Comparison of ENCODE assay signal across 8 mouse cellular contexts in genomic region chr5:135169479-135169878, GRCm38 (mm10). TPM values are rescaled to one million over a fixed set of nuclear protein-coding genes. Genes with fewer than 3 reads are reported as not detected.
A peak's percentile ranks its signal among the peaks of the same experiment; 100 is the strongest.
DNase-seq lines count a peak whose midpoint lies in the region; ATAC-seq lines count a peak whose summit lies in the region.

No protein-coding gene starts in this region.

- no peaks in the 10 kb centered on the region for H3K27me3 ChIP-seq in heart, embryonic 15.5 days
- no peaks in the 10 kb centered on the region for H3K27me3 ChIP-seq in hindbrain, embryonic 11.5 days (ENCODE audit: control insufficient read depth, insufficient read depth, low read length)
- no peaks in the 10 kb centered on the region for H3K27me3 ChIP-seq in midbrain, embryonic 13.5 days

- H3K9me3 ChIP-seq in heart, embryonic 15.5 days (replicated peaks) = no peaks in the 10 kb centered on the region
- no peaks in the 10 kb centered on the region for H3K9me3 ChIP-seq in hindbrain, embryonic 11.5 days (ENCODE audit: control insufficient read depth, low read length)
- no peaks in the 10 kb centered on the region for H3K9me3 ChIP-seq in midbrain, embryonic 13.5 days

- H3K36me3 ChIP-seq in heart, embryonic 15.5 days = peaks cover 30% of the 10 kb centered on the region
- 0 out of 2 replicates have a peak, but pooled peaks cover 9% of the 10 kb centered on the region for H3K36me3 ChIP-seq in hindbrain, embryonic 11.5 days (ENCODE audit: control insufficient read depth, insufficient read depth, low read length)
- peaks cover 32% of the 10 kb centered on the region for H3K36me3 ChIP-seq in midbrain, embryonic 13.5 days

- 84% methylated on average over 5 of the region's 5 CpGs for WGBS in heart, embryonic 15.5 days
- 92% methylated on average over 5 of the region's 5 CpGs for WGBS in hindbrain, embryonic 11.5 days
- WGBS in midbrain, embryonic 13.5 days = 90% methylated on average over 5 of the region's 5 CpGs

- peak overlapping the region; percentile 60 for H3K9ac ChIP-seq in heart, embryonic 15.5 days
- peak overlapping the region; percentile 86 for H3K9ac ChIP-seq in hindbrain, embryonic 11.5 days (ENCODE audit: low read depth, low read length)
- H3K9ac ChIP-seq in midbrain, embryonic 13.5 days (replicated peaks) = peak overlapping the region; percentile 64; the same call in 1 of the 2 replicates

- H3K4me1 ChIP-seq in heart, embryonic 15.5 days (replicated peaks) = peaks cover 14% of the 10 kb centered on the region; the same call in 1 of the 2 replicates
- 0 out of 2 replicates have a peak, but pooled peaks cover 2% of the 10 kb centered on the region for H3K4me1 ChIP-seq in hindbrain, embryonic 11.5 days (replicated peaks; ENCODE audit: control insufficient read depth, insufficient read depth, low read length)
- peaks cover 14% of the 10 kb centered on the region for H3K4me1 ChIP-seq in midbrain, embryonic 13.5 days (replicated peaks)

- peak overlapping the region; percentile 81 for H3K4me3 ChIP-seq in heart, embryonic 15.5 days
- H3K4me3 ChIP-seq in hindbrain, embryonic 11.5 days (ENCODE audit: low read depth, low read length) = peak overlapping the region; percentile 69
- peak overlapping the region; percentile 64 for H3K4me3 ChIP-seq in midbrain, embryonic 13.5 days (replicated peaks)

- no peak overlapping the region for H3K27ac ChIP-seq in heart, embryonic 15.5 days
- H3K27ac ChIP-seq in hindbrain, embryonic 11.5 days (ENCODE audit: low read depth, low read length) = peak overlapping the region; percentile 99; the same call in 1 of the 2 replicates
- peak overlapping the region; percentile 99; the same call in 1 of the 2 replicates for H3K27ac ChIP-seq in midbrain, embryonic 13.5 days

- no peak for DNase-seq in heart, adult 9 months (ENCODE audit: low spot score in 2 of 2)
- DNase-seq in MN1 (ENCODE audit: low spot score) = peak; percentile 53
- DNase-seq in hindbrain, embryonic 11.5 days (ENCODE audit: low spot score) = no peak
- no peak for DNase-seq in adrenal gland, postnatal 4 days (ENCODE audit: low spot score in 2 of 2)
- no peak for DNase-seq in frontal cortex, postnatal 36 days (ENCODE audit: low spot score in 2 of 2)
- no peak for DNase-seq in c-Kit-positive CD71-positive TER-119-positive erythroid progenitor cells, embryonic 14.5 days (ENCODE audit: low spot score)

- H3K4me2 ChIP-seq in heart, embryonic 15.5 days = peak overlapping the region; percentile 81
- H3K4me2 ChIP-seq in hindbrain, embryonic 11.5 days (replicated peaks; ENCODE audit: low read depth, low read length) = peak overlapping the region; percentile 77
- H3K4me2 ChIP-seq in midbrain, embryonic 13.5 days (replicated peaks) = peak overlapping the region; percentile 73

- no peak for ATAC-seq in heart, embryonic 15.5 days (replicated peaks; ENCODE audit: insufficient number of reproducible peaks, insufficient read depth, low FRiP score, low read depth)
- no peak for ATAC-seq in hindbrain, embryonic 11.5 days (ENCODE audit: low FRiP score)
- ATAC-seq in midbrain, embryonic 13.5 days = no peak

RNA-seq across cellular contexts. Expression of gene Bcl7b, which starts 1.4 kb away (rescaled TPM):
- polyA plus RNA-seq in heart, embryonic 15.5 days (2015; fragmentation: Nextera tagmentation; extraction: Ambion mirVana) = 39.3 and 39.4 TPM in 2 replicates
- 35.9 and 38.8 TPM in 2 replicates for polyA plus RNA-seq in hindbrain, embryonic 11.5 days (2014; fragmentation: Nextera tagmentation; extraction: Ambion mirVana)
- 49.6 and 51.2 TPM in 2 replicates for polyA plus RNA-seq in midbrain, embryonic 13.5 days (2015; fragmentation: Nextera tagmentation; extraction: Ambion mirVana)
- 10 to 100 TPM; 44.6 to 52.1 TPM for total RNA-seq in adrenal gland, postnatal 4 days (2021)

RNA-seq across cellular contexts. Expression of gene Baz1b, which starts 17.6 kb away (rescaled TPM):
- 20.9 and 25.8 TPM in 2 replicates for polyA plus RNA-seq in heart, embryonic 15.5 days (2015; fragmentation: Nextera tagmentation; extraction: Ambion mirVana)
- polyA plus RNA-seq in hindbrain, embryonic 11.5 days (2014; fragmentation: Nextera tagmentation; extraction: Ambion mirVana) = 54.5 and 77.6 TPM in 2 replicates
- 40.0 and 44.3 TPM in 2 replicates for polyA plus RNA-seq in midbrain, embryonic 13.5 days (2015; fragmentation: Nextera tagmentation; extraction: Ambion mirVana)
- 10 to 100 TPM; 67.4 to 76.4 TPM for total RNA-seq in adrenal gland, postnatal 4 days (2021)

RNA-seq across cellular contexts. Expression of gene Tbl2, which starts 20.0 kb away (rescaled TPM):
- 17.2 and 20.2 TPM in 2 replicates for polyA plus RNA-seq in heart, embryonic 15.5 days (2015; fragmentation: Nextera tagmentation; extraction: Ambion mirVana)
- 21.4 and 21.9 TPM in 2 replicates for polyA plus RNA-seq in hindbrain, embryonic 11.5 days (2014; fragmentation: Nextera tagmentation; extraction: Ambion mirVana)
- polyA plus RNA-seq in midbrain, embryonic 13.5 days (2015; fragmentation: Nextera tagmentation; extraction: Ambion mirVana) = 13.7 and 14.3 TPM in 2 replicates
- 10 to 100 TPM; 22.3 to 26.7 TPM for total RNA-seq in adrenal gland, postnatal 4 days (2021)
